Comparison of ENCODE assay signal across 18 mouse cellular contexts in genomic region chr17:35189186-35189585, GRCm38 (mm10). TPM values are rescaled to one million over a fixed set of nuclear protein-coding genes. Genes with fewer than 3 reads are reported as not detected.
DNase-seq lines count a peak whose midpoint lies in the region; ATAC-seq lines count a peak whose summit lies in the region.
"Had no signal": no experiment of that assay in that cellular context is flagged by ENCODE, and none has a peak within 500 bp of the region (broad histone marks: within the 10 kb centered on the region; RNA-seq: fewer than 3 reads in every experiment).

No protein-coding gene starts in this region.

- intact Hi-C loops in heart, postnatal 10 days (cut with DNase I), result no loop called here

- H3K36me3 ChIP-seq in heart, embryonic 10.5 days, result no peaks in the 10 kb centered on the region
- no peaks in the 10 kb centered on the region for H3K36me3 ChIP-seq in liver, embryonic 15.5 days (replicated peaks)
- no peaks in the 10 kb centered on the region for H3K36me3 ChIP-seq in midbrain, embryonic 13.5 days
- H3K36me3 ChIP-seq: midbrain, embryonic 15.5 days had no signal

- no peak overlapping the region for H3K4me3 ChIP-seq in heart, embryonic 10.5 days
- no peak overlapping the region for H3K4me3 ChIP-seq in liver, embryonic 15.5 days (replicated peaks)
- H3K4me3 ChIP-seq in midbrain, embryonic 13.5 days (replicated peaks), result no peak overlapping the region
- H3K4me3 ChIP-seq: midbrain, embryonic 15.5 days had no signal

- H3K27me3 ChIP-seq in heart, embryonic 10.5 days (ENCODE audit: insufficient read depth, poor library complexity, severe bottlenecking), result peaks cover 14% of the 10 kb centered on the region
- peaks cover 6% of the 10 kb centered on the region for H3K27me3 ChIP-seq in liver, embryonic 15.5 days
- H3K27me3 ChIP-seq in midbrain, embryonic 13.5 days, result peaks cover 8% of the 10 kb centered on the region

- no peak overlapping the region for H3K9ac ChIP-seq in liver, embryonic 15.5 days
- H3K9ac ChIP-seq in midbrain, embryonic 13.5 days (replicated peaks), result no peak overlapping the region
- H3K9ac ChIP-seq: lung, embryonic 14.5 days; midbrain, embryonic 15.5 days had no signal

- H3K27ac ChIP-seq in heart, embryonic 10.5 days, result 0 out of 2 replicates have a peak overlapping the region, but pooled peaks have one; percentile 42
- H3K27ac ChIP-seq in liver, embryonic 15.5 days (replicated peaks), result peak overlapping the region; percentile 74
- H3K27ac ChIP-seq in midbrain, embryonic 13.5 days, result no peak overlapping the region
- H3K27ac ChIP-seq: midbrain, embryonic 15.5 days had no signal

- no peak; the same call in 1 of the 2 replicates for ATAC-seq in liver, embryonic 15.5 days (ENCODE audit: insufficient read depth)
- no peak for ATAC-seq in midbrain, embryonic 13.5 days
- ATAC-seq: midbrain, embryonic 15.5 days had no signal

- 0 out of 2 replicates have a peak overlapping the region, but pooled peaks have one; percentile 27 for H3K4me2 ChIP-seq in liver, embryonic 15.5 days
- no peak overlapping the region for H3K4me2 ChIP-seq in midbrain, embryonic 13.5 days (replicated peaks)
- H3K4me2 ChIP-seq: lung, embryonic 14.5 days; midbrain, embryonic 15.5 days had no signal

- WGBS in heart, embryonic 10.5 days, result 43% methylated on average over 1 of the region's 1 CpGs
- WGBS in liver, embryonic 15.5 days (ENCODE audit: insufficient replicate concordance), result 17% methylated on average over 1 of the region's 1 CpGs
- WGBS in midbrain, embryonic 13.5 days, result 70% methylated on average over 1 of the region's 1 CpGs

- peaks cover 22% of the 10 kb centered on the region for H3K4me1 ChIP-seq in heart, embryonic 10.5 days
- H3K4me1 ChIP-seq in liver, embryonic 15.5 days (replicated peaks), result peaks cover 33% of the 10 kb centered on the region
- H3K4me1 ChIP-seq in midbrain, embryonic 13.5 days (replicated peaks), result peaks cover 6% of the 10 kb centered on the region; the same call in 1 of the 2 replicates

- H3K9me3 ChIP-seq in heart, embryonic 10.5 days, result no peaks in the 10 kb centered on the region
- no peaks in the 10 kb centered on the region for H3K9me3 ChIP-seq in liver, embryonic 15.5 days (replicated peaks)
- H3K9me3 ChIP-seq in midbrain, embryonic 13.5 days, result no peaks in the 10 kb centered on the region
- H3K9me3 ChIP-seq: midbrain, embryonic 15.5 days had no signal

- no peak for DNase-seq in heart, embryonic 10.5 days (ENCODE audit: low spot score)
- no peak for DNase-seq in heart, postnatal 10 days
- DNase-seq in thymus, postnatal 14 days, result peak; percentile 33
- DNase-seq in thymus, postnatal 25 days, result no peak
- DNase-seq in kidney, adult 18-20 months, result no peak
- DNase-seq in adrenal gland, adult 8-10 months, result no peak
- DNase-seq: cerebellum, adult 9-10 months; kidney, postnatal 36 days; lung, embryonic 14.5 days; right cerebral cortex, postnatal 14 days had no signal

RNA-seq across cellular contexts. Expression of gene Lst1, which starts 0.9 kb away (rescaled TPM):
- 1.5 and 2.2 TPM in 2 replicates for polyA plus RNA-seq in heart, embryonic 10.5 days (2016; fragmentation: Nextera tagmentation; extraction: Ambion mirVana)
- 1 to 10 TPM; 2.8 to 4.5 TPM for total RNA-seq in heart, postnatal 10 days (2021)
- polyA plus RNA-seq in liver, embryonic 15.5 days (2015; fragmentation: Nextera tagmentation; extraction: Ambion mirVana), result 40.1 and 40.2 TPM in 2 replicates
- total RNA-seq in adrenal gland, adult 8-10 months (2022), result 10 to 100 TPM in 1 of 4 experiments, 1 to 10 TPM in 3; 4.7 to 11.3 (median 8.2) TPM
- polyA plus RNA-seq in midbrain, embryonic 13.5 days (2015; fragmentation: Nextera tagmentation; extraction: Ambion mirVana), result 4.8 and 7.1 TPM in 2 replicates

RNA-seq across cellular contexts. Expression of gene Ltb, which starts 5.1 kb away (rescaled TPM):
- polyA plus RNA-seq in heart, embryonic 10.5 days (2016; fragmentation: Nextera tagmentation; extraction: Ambion mirVana), result 0.15 TPM in 1 of 2 replicates, not detected in the other
- 1 to 10 TPM in 1 of 2 experiments, under 1 TPM in 1; 0.94 to 1.2 TPM for total RNA-seq in heart, postnatal 10 days (2021)
- polyA plus RNA-seq in liver, embryonic 15.5 days (2015; fragmentation: Nextera tagmentation; extraction: Ambion mirVana), result 1.2 and 2.0 TPM in 2 replicates
- 10 to 100 TPM in 1 of 4 experiments, 1 to 10 TPM in 3; 1.3 to 10.3 (median 4.5) TPM for total RNA-seq in adrenal gland, adult 8-10 months (2022)
- 0.35 and 0.76 TPM in 2 replicates for polyA plus RNA-seq in midbrain, embryonic 13.5 days (2015; fragmentation: Nextera tagmentation; extraction: Ambion mirVana)
- total RNA-seq: gastrocnemius, adult 8-10 months had no signal
- polyA plus RNA-seq: lung, embryonic 14.5 days had no signal

RNA-seq across cellular contexts. Expression of gene Tnf, which starts 12.6 kb away (rescaled TPM):
- 0.15 TPM in 1 of 2 replicates, not detected in the other for polyA plus RNA-seq in heart, embryonic 10.5 days (2016; fragmentation: Nextera tagmentation; extraction: Ambion mirVana)
- total RNA-seq in heart, postnatal 10 days (2021), result under 1 TPM; 0.72 to 0.87 TPM
- polyA plus RNA-seq in liver, embryonic 15.5 days (2015; fragmentation: Nextera tagmentation; extraction: Ambion mirVana), result 0.31 and 0.36 TPM in 2 replicates
- total RNA-seq in adrenal gland, adult 8-10 months (2022), result 1 to 10 TPM in 2 of 4 experiments, under 1 TPM in 2; 0.56 to 2.2 (median 0.89) TPM
- not detected in 2 replicates for polyA plus RNA-seq in midbrain, embryonic 13.5 days (2015; fragmentation: Nextera tagmentation; extraction: Ambion mirVana)
- total RNA-seq: left cerebral cortex, postnatal 25 days had no signal
- polyA plus RNA-seq: embryonic facial prominence, embryonic 11.5 days; forebrain, embryonic 11.5 days; midbrain, embryonic 15.5 days had no signal

RNA-seq across cellular contexts. Expression of gene Aif1, which starts 13.3 kb away (rescaled TPM):
- 0.85 and 2.1 TPM in 2 replicates for polyA plus RNA-seq in heart, embryonic 10.5 days (2016; fragmentation: Nextera tagmentation; extraction: Ambion mirVana)
- total RNA-seq in heart, postnatal 10 days (2021), result 1 to 10 TPM; 2.9 to 4.6 TPM
- polyA plus RNA-seq in liver, embryonic 15.5 days (2015; fragmentation: Nextera tagmentation; extraction: Ambion mirVana), result 20.5 and 22.2 TPM in 2 replicates
- 10 to 100 TPM in 2 of 4 experiments, 1 to 10 TPM in 2; 5.5 to 14.5 (median 10.5) TPM for total RNA-seq in adrenal gland, adult 8-10 months (2022)
- 4.9 and 7.0 TPM in 2 replicates for polyA plus RNA-seq in midbrain, embryonic 13.5 days (2015; fragmentation: Nextera tagmentation; extraction: Ambion mirVana)

RNA-seq across cellular contexts. Expression of gene Lta, which starts 16.0 kb away (rescaled TPM):
- not detected in 2 replicates for polyA plus RNA-seq in heart, embryonic 10.5 days (2016; fragmentation: Nextera tagmentation; extraction: Ambion mirVana)
- under 1 TPM in 1 of 2 experiments, not detected in 1; 0.17 TPM for total RNA-seq in heart, postnatal 10 days (2021)
- 0.06 TPM in 1 of 2 replicates, not detected in the other for polyA plus RNA-seq in liver, embryonic 15.5 days (2015; fragmentation: Nextera tagmentation; extraction: Ambion mirVana)
- 1 to 10 TPM in 1 of 4 experiments, under 1 TPM in 3; 0.28 to 1.1 (median 0.63) TPM for total RNA-seq in adrenal gland, adult 8-10 months (2022)
- polyA plus RNA-seq in midbrain, embryonic 13.5 days (2015; fragmentation: Nextera tagmentation; extraction: Ambion mirVana), result 0.11 and 0.23 TPM in 2 replicates
- polyA plus RNA-seq: embryonic facial prominence, embryonic 11.5 days; forebrain, embryonic 11.5 days; heart, postnatal 0 days had no signal
